Mouse (Mus musculus): ENCODE data around the gene Stk38l.
A peak's percentile ranks its signal among the peaks of the same experiment; 100 is the strongest.
"Not testable (repeated sequence)": the region's sequence is repeated elsewhere in the genome, so short reads cannot be mapped to it uniquely, and the experiment has no call there.

Stk38l gene

GRCm38 (mm10) chr6:146770005-146770745, 45.4 kb downstream of the Stk38l start:
- DNase-seq (ENCODE audit: low read depth, low spot score), result no peak

GRCm38 (mm10) chr6:146770808-146771207, 46.0 kb downstream of the Stk38l start:
- no peak for DNase-seq (ENCODE audit: low read depth, low spot score)

- not testable (repeated sequence) for DNase-seq (ENCODE audit: low read depth, low spot score)
These were observed 51.1 kb downstream of the Stk38l start for GRCm38 (mm10) chr6:146775864-146776263.

- DNase-seq (ENCODE audit: low read depth, low spot score), result no peak
These were observed 52.0 kb downstream of the Stk38l start for GRCm38 (mm10) chr6:146776610-146777389.

GRCm38 (mm10) chr6:146778055-146778454, 53.3 kb downstream of the Stk38l start:
- no peak for DNase-seq (ENCODE audit: low read depth, low spot score)

- DNase-seq (ENCODE audit: low read depth, low spot score), result no peak
These were observed 56.8 kb downstream of the Stk38l start for GRCm38 (mm10) chr6:146781566-146781965.

- no peak for DNase-seq (ENCODE audit: low read depth, low spot score)
These were observed 68.7 kb downstream of the Stk38l start for GRCm38 (mm10) chr6:146793527-146793926.

GRCm38 (mm10) chr6:146795166-146795923, 70.5 kb downstream of the Stk38l start:
- DNase-seq (ENCODE audit: low read depth, low spot score), result no peak

- DNase-seq (ENCODE audit: low read depth, low spot score), result peak; percentile 88
These were observed 71.2 kb downstream of the Stk38l start, which contains the start of gene Arntl2 for GRCm38 (mm10) chr6:146795924-146796545. Gene Arntl2, plus strand, starts transcription at chr6:146796055.

- DNase-seq (ENCODE audit: low read depth, low spot score), result peak; percentile 43
These were observed 72.7 kb downstream of the Stk38l start for GRCm38 (mm10) chr6:146797446-146797845.

GRCm38 (mm10) chr6:146809991-146810390, 85.2 kb downstream of the Stk38l start:
- no peak for DNase-seq (ENCODE audit: low read depth, low spot score)

- no peak for DNase-seq (ENCODE audit: low read depth, low spot score)
These were observed 88.2 kb downstream of the Stk38l start for GRCm38 (mm10) chr6:146813007-146813406.

- no peak for DNase-seq (ENCODE audit: low read depth, low spot score)
These were observed 95.6 kb downstream of the Stk38l start for GRCm38 (mm10) chr6:146820177-146820965.

GRCm38 (mm10) chr6:146821958-146822357, 97.2 kb downstream of the Stk38l start:
- no peak for DNase-seq (ENCODE audit: low read depth, low spot score)

- peak; percentile 71 for DNase-seq (ENCODE audit: low read depth, low spot score)
These were observed 100.1 kb downstream of the Stk38l start for GRCm38 (mm10) chr6:146824727-146825486.

GRCm38 (mm10) chr6:146825487-146825773, 100.6 kb downstream of the Stk38l start:
- DNase-seq (ENCODE audit: low read depth, low spot score), result no peak

All from brain, adult 2 months (tissue).